Mouse (Mus musculus) left cerebral cortex, postnatal 14 days (tissue): ENCODE results near the gene Tapt1. TPM values are rescaled to one million over a fixed set of nuclear protein-coding genes. Genes with fewer than 3 reads are reported as not detected.

ENCODE experiments used
- DNase-seq, 2 experiments: peaks; one replicate each; pipeline ENCODE4 v3.0.0; 2021 to 2022; ENCODE audit warnings: low spot score in 2 of 2, mixed read lengths in 1 of 2
- intact Hi-C: fragments of 180-260 bp; cut with DNase I; formaldehyde crosslinking; loops from one replicate; pipeline ENCODE4 v1.15.1; 2025
- total RNA-seq, 2 experiments: library from RNA; stranded (reverse); gene quantifications; 2 replicates each; pipeline ENCODE4 v1.2.3; 2021

Tapt1 gene
- total RNA-seq, 2 experiments from 2014 or later: 44.1 to 45.0 TPM

GRCm38 (mm10) chr5:44239187-44240136 lies 13.0 kb upstream of the Tapt1 start:
- intact Hi-C loops: no loop called here
- no peak for DNase-seq

- intact Hi-C loops: no loop called here
- DNase-seq: no peak
Measured at GRCm38 (mm10) chr5:44238201-44238600, 11.8 kb upstream of the Tapt1 start.

DNA sequence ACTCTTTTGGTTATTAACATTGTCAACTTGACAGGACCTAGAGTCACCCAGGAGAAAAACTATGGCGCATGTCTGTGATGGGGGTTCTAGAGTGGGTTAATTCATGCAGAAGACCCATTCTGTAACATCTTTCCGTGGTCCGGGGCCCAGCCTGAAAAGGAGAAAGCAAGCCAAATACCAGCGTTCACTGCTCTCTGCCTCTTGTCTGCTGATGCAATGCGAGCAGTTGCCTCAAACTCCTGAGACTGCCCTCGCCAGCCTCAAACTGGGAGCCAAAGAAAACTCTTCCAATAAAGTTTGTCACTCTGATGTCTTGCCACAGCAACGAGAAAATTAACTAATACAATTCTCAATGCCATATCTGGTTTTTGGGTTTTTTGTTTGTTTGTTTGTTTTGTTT lies 8.2 kb upstream of the Tapt1 start:
- DNase-seq: no peak
- intact Hi-C loops: no loop called here

GRCm38 (mm10) chr5:44233933-44234332 lies 7.5 kb upstream of the Tapt1 start:
- DNase-seq: no peak
- intact Hi-C loops: no loop called here

DNA sequence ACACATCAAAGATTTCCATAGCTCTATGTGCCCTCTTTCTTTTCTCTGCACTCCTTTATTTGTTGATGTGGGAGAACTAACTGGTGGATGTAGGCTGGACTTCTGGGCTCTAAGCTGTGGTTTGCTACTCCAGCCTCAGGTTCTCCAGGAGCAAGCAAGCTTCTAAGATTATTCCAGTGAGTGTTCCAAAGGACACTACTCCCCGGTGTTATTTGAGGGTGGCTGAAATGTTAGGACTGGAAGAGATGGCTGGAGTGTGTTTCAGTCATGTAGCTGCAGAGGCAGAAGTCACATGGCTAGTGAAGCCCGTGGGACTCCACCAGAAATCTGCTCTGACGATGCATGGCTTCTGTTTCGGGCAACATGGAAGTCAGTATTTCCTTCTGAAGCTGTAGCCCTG lies 2.3 kb upstream of the Tapt1 start:
- DNase-seq: no peak
- intact Hi-C loops: no loop called here

- intact Hi-C loops: no loop called here
Measured at GRCm38 (mm10) chr5:44228323-44228722, 1.9 kb upstream of the Tapt1 start.

GRCm38 (mm10) chr5:44227462-44227840 lies 1.0 kb upstream of the Tapt1 start:
- intact Hi-C loops: no loop called here

More at GRCm38 (mm10) chr5:44228323-44228722, 1.9 kb upstream of the Tapt1 start:
- no peak for DNase-seq

GRCm38 (mm10) chr5:44225911-44226520 lies 410 bp downstream of the Tapt1 start:
- intact Hi-C loops: no loop called here
- peak in 1 of 2 experiments; percentile 16 for DNase-seq

More at GRCm38 (mm10) chr5:44227462-44227840, 1.0 kb upstream of the Tapt1 start:
- no peak for DNase-seq

DNA sequence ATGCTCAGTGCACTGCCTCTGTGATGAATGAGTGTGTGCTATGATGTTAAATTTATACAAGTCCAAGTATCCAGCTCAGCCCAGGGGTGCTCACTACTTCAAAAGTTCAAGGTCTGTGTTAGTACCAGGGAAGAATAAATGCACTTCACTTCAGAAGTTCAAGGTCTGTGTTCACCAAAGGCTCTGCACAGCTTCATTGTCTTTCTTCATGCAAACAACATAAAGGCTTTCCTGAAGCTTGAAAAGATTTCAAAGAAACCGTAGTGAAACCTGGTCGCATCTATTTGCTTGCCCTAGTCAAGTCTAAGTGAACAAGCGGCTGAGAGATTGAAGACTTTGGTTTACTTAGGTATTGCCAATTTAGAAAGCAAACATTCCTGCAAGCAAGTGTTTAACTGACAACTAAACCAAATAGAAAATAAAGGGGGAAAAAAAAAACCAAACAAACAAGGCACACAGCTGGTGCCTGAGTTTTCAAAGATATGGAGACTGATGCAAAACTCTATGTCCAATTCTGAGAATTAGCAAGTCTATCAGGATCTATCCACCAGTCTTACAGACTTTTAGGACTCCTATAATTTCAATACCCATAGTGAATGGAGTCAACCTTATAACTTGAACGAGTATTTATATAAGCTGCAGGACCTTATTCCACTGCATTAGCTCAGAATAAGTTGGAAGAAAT lies 1.4 kb downstream of the Tapt1 start:
- intact Hi-C loops: no loop called here
- DNase-seq: no peak

DNA sequence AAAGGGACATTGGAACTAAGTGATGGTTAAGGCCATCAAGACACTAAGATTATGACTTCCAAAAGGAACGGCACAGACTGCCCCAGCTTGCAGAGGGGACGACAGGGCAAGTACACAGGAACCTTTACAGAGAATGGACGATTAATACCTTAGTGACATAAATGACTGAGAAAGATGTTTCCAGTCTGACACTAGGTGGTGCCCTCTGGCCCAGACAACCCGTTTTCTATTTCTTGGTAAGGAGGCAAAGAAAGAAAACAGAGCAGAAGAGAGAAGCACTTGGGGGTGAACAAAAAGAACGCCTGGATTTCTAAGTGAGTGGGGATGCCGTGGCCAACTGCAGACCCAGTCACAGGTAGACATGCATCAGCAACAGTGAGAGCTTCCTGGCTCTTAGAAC lies 2.2 kb downstream of the Tapt1 start:
- intact Hi-C loops: no loop called here

DNA sequence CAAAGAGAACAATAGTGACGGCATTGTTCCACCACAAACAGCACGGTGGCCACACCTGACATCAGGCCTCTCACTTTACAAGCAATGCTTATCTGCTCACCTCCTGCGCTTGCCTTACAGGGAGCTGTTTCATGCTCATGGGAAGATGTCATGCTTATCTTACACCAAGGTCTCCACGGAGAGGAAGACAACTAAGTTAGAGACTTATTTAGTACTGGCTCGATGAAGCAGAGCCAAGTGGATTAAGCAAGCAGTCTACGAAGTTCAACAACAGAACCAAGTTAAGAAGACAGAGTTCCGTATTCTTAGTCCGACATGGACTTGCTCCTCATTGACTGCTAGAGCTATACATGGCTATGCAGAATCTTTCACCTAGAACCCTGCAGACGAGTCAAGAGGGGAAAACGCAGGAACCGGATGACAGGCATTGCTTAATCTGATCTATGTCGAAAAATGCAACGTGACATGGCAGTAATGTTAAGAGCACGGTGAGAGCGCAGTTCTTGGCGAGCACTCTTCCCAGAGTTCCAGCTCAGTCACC lies 3.0 kb downstream of the Tapt1 start:
- no peak for DNase-seq
- intact Hi-C loops: no loop called here

More for the DNA sequence above, 2.2 kb downstream of the Tapt1 start:
- DNase-seq: peak in 1 of 2 experiments; percentile 15

DNA sequence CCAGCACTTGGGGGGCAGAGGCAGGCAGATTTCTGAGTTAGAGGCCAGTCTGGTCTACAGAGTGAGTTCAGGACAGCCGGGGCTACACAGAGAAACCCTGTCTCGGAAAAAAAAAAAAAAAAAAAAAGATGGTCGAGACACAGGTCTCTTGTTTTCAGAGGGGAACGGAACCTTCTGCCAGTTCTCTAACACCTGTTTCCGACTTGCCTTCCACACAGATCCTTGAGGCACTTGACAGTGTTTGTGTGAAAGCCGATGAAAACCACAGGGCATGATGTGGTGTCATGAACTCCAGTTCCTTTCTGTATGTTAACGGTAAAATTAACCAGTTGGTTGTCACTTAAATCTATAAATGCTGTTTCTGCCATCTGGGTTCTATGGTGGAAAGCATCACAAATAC lies 6.0 kb downstream of the Tapt1 start:
- no peak for DNase-seq

GRCm38 (mm10) chr5:44219871-44220270 lies 6.6 kb downstream of the Tapt1 start:
- intact Hi-C loops: no loop called here
- no peak for DNase-seq

More for the DNA sequence above, 6.0 kb downstream of the Tapt1 start:
- intact Hi-C loops: no loop called here

- no peak for DNase-seq
- intact Hi-C loops: no loop called here
Measured at GRCm38 (mm10) chr5:44218483-44218882, 7.9 kb downstream of the Tapt1 start.

DNA sequence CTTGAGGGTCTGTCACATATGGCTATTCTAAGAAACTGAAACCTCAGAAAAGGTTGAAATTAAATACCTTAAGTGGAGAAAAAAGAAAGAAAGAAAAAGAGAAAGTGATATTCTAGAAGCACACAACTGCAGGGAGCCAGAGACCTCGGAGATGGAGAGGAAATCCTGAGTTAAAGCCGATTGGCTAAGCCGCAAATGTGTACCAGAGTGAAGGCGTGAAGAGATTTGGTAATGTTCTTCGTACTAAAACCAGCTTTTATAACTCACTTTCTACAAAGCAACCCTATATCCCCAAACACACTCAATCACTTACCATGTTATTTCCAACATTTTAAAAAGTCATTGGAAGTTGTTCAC lies 8.8 kb downstream of the Tapt1 start:
- DNase-seq: no peak
- intact Hi-C loops: no loop called here

GRCm38 (mm10) chr5:44217041-44217684 lies 9.3 kb downstream of the Tapt1 start:
- DNase-seq: no peak

GRCm38 (mm10) chr5:44215118-44215517 lies 11.3 kb downstream of the Tapt1 start:
- intact Hi-C loops: no loop called here
- DNase-seq: no peak

More at GRCm38 (mm10) chr5:44217041-44217684, 9.3 kb downstream of the Tapt1 start:
- intact Hi-C loops: no loop called here

- no peak for DNase-seq
- intact Hi-C loops: no loop called here
Measured at GRCm38 (mm10) chr5:44214025-44214424, 12.4 kb downstream of the Tapt1 start.

- intact Hi-C loops: no loop called here
- DNase-seq: peak; percentile 12 to 31
Measured at GRCm38 (mm10) chr5:44213391-44213790, 13.0 kb downstream of the Tapt1 start.
